Mouse (Mus musculus) stomach, embryonic 16.5 days (tissue): ENCODE results near the gene Pde4d. TPM values are rescaled to one million over a fixed set of nuclear protein-coding genes. Genes with fewer than 3 reads are reported as not detected.

Experiments used
- ATAC-seq: fragments of 200-750 bp; cut with Nextera tagmentation; 2 replicates; pipeline ENCODE4 v1.8.0; 2017; ENCODE audit warnings: moderate number of reproducible peaks, moderate TSS enrichment; ENCODE audit not compliant: insufficient read depth, low FRiP score
- H3K27ac ChIP-seq: fragments of 300-500 bp; sonication (generic); 2 replicates; pipeline ENCODE4 v1.5.1; 2014; ENCODE audit warnings: low read length
- H3K27me3 ChIP-seq: fragments of 300-500 bp; sonication (generic); 2 replicates; pipeline ENCODE4 v1.6.1; 2014; ENCODE audit warnings: low read length, control low read depth, mixed read lengths; ENCODE audit not compliant: control insufficient read depth, insufficient read depth
- H3K36me3 ChIP-seq: fragments of 300-500 bp; sonication (generic); 2 replicates; pipeline ENCODE4 v1.6.1; 2014; ENCODE audit warnings: low read length; ENCODE audit not compliant: control insufficient read depth, insufficient read depth
- H3K4me1 ChIP-seq: fragments of 300-500 bp; sonication (generic); 2 replicates; pipeline ENCODE4 v1.6.1; 2014; ENCODE audit warnings: low read length, control low read depth, mixed read lengths; ENCODE audit not compliant: control insufficient read depth, insufficient read depth
- H3K4me2 ChIP-seq: fragments of 300-500 bp; sonication (generic); 2 replicates; pipeline ENCODE4 v1.6.1; 2014; ENCODE audit warnings: low read depth, low read length, mixed read lengths
- H3K4me3 ChIP-seq: fragments of 300-500 bp; sonication (generic); replicated peaks from 2 replicates; pipeline ENCODE4 v1.5.1; 2014; ENCODE audit warnings: mild to moderate bottlenecking, low read length
- H3K9ac ChIP-seq: fragments of 300-500 bp; sonication (generic); 2 replicates; pipeline ENCODE4 v1.6.1; 2014; ENCODE audit warnings: low read length
- H3K9me3 ChIP-seq: fragments of 300-500 bp; sonication (generic); replicated peaks from 2 replicates; pipeline ENCODE4 v1.6.1; 2016; ENCODE audit warnings: low read length, control low read depth; ENCODE audit not compliant: control insufficient read depth
- WGBS: fragments of 180-500 bp; shearing (Covaris S2); extraction: QIAGEN DNeasy Blood & Tissue Kit; methylation state at CpG from one replicate; pipeline ENCODE4 v1.1.7; 2014; 5-methylcytosine and 5-hydroxymethylcytosine counted together
- polyA plus RNA-seq: library from polyadenylated mRNA; unstranded; fragments of >200 nt; fragmentation: Nextera tagmentation; extraction: Ambion mirVana; gene quantifications from 2 replicates; pipeline ENCODE4 v1.2.1, GENCODE M21; 2015

Gene Pde4d
- polyA plus RNA-seq, 1 experiment from 2014 or later = 22.1 TPM

- H3K4me3 ChIP-seq = no peak overlapping the region
- WGBS = 80% methylated on average over 1 of the region's 1 CpGs
- ATAC-seq = no peak
These were observed 1229.2 kb downstream of the Pde4d start for GRCm38 (mm10) chr13:109678991-109679390.

GRCm38 (mm10) chr13:109680229-109680628 is 1230.5 kb downstream of the Pde4d start:
- no peak for ATAC-seq
- Histone ChIP-seq H3K9me3 (no peaks in the 10 kb centered on the region), H3K4me1 (peaks cover 10% of the 10 kb centered on the region; the same call in 1 of the 2 replicates), H3K9ac (no peak overlapping the region), H3K27ac (no peak overlapping the region), H3K4me2 (no peak overlapping the region), H3K27me3 (no peaks in the 10 kb centered on the region), H3K36me3 (no peaks in the 10 kb centered on the region), H3K4me3 (no peak overlapping the region)
- 82% methylated on average over 8 of the region's 8 CpGs for WGBS

More at GRCm38 (mm10) chr13:109678991-109679390, 1229.2 kb downstream of the Pde4d start:
- Histone ChIP-seq H3K27ac (no peak overlapping the region), H3K4me1 (peaks cover 4% of the 10 kb centered on the region; the same call in 1 of the 2 replicates), H3K36me3 (no peaks in the 10 kb centered on the region), H3K9me3 (no peaks in the 10 kb centered on the region), H3K9ac (no peak overlapping the region), H3K4me2 (no peak overlapping the region), H3K27me3 (no peaks in the 10 kb centered on the region)

DNA sequence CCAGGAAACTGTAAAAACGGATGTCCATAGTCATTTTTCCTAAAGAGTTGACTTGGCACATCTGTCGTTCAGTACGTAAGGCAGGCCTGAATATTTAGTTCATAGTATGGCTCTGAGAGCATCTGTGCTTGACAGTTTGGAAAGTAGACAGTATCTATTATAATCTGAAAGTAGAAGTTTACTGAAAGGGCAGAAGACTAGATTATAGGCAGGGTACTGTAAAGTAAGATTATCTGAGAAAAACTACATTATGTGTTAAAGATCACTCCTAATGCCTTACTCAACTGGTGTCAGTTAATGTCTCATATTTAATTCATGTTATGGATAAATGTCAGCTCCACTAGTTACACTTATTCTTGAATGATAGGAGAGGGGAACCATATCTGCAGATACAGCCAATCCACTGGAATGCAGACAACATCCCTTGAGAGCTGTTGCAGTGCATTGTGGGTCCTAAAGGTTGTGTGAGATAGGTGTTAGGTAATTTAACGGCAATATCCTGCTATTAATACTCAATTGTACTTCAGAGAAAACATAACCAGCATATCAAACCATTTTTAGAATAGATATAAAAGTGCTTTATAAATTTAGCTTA is 1232.0 kb downstream of the Pde4d start:
- no peak for ATAC-seq
- WGBS = 66% methylated on average over 4 of the region's 4 CpGs
- H3K4me2 ChIP-seq = no peak overlapping the region

DNA sequence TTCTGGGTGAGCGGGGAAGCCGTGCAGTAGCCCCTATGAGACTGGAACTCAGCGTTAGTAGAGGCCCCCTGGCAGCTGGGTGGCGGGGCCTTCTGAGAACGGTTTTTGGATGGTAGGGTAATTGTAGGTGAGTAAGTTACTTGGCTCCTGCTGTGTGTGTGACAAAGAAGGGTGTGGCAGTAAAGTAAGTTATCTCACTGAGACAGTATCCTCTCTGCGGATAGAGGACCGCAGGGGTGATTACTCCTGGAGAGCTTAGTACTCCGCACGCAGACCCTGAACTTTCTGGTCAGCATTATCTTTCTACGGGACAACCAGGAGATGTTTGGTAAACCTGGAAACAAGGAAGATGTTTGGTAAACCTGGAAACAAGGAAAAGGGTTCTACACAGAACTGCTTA is 1233.3 kb downstream of the Pde4d start:
- Histone ChIP-seq H3K4me2 (no peak overlapping the region), H3K9me3 (no peaks in the 10 kb centered on the region), H3K4me1 (0 out of 2 replicates have a peak, but pooled peaks cover 8% of the 10 kb centered on the region), H3K27me3 (no peaks in the 10 kb centered on the region), H3K27ac (no peak overlapping the region), H3K9ac (no peak overlapping the region), H3K36me3 (no peaks in the 10 kb centered on the region), H3K4me3 (no peak overlapping the region)
- WGBS = 78% methylated on average over 10 of the region's 10 CpGs
- ATAC-seq = no peak

More for the DNA sequence above, 1232.0 kb downstream of the Pde4d start:
- Histone ChIP-seq H3K9me3 (no peaks in the 10 kb centered on the region), H3K27me3 (no peaks in the 10 kb centered on the region), H3K4me1 (peaks cover 11% of the 10 kb centered on the region; the same call in 1 of the 2 replicates), H3K27ac (no peak overlapping the region), H3K9ac (no peak overlapping the region), H3K4me3 (no peak overlapping the region), H3K36me3 (no peaks in the 10 kb centered on the region)

DNA sequence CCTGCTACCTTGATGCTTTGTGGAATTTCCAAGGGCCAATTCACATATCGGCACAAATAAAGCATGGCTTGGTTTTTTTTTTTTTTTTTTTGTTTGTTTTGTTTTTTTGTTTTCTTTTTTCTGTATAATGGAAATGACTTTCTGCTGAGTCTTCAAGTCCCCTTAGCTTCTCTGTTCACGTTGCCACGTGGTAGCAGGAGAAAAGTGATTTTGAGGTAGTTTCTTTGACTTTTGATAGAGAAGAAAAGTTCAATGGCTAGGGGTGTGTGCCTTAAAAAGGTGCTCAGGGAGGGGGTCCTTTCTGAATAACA is 1235.2 kb downstream of the Pde4d start:
- H3K9me3 ChIP-seq = no peaks in the 10 kb centered on the region
- 0 out of 2 replicates have a peak, but pooled peaks cover 8% of the 10 kb centered on the region for H3K4me1 ChIP-seq
- peak overlapping the region; percentile 64 for H3K4me3 ChIP-seq
- no peak for ATAC-seq
- H3K9ac ChIP-seq = peak overlapping the region; percentile 82; the same call in 1 of the 2 replicates
- peak overlapping the region; percentile 87 for H3K4me2 ChIP-seq
- H3K27me3 ChIP-seq = no peaks in the 10 kb centered on the region
- peak overlapping the region; percentile 90; the same call in 1 of the 2 replicates for H3K27ac ChIP-seq
- 33% methylated on average over 3 of the region's 3 CpGs for WGBS
- H3K36me3 ChIP-seq = no peaks in the 10 kb centered on the region

- Histone ChIP-seq H3K27me3 (no peaks in the 10 kb centered on the region), H3K36me3 (no peaks in the 10 kb centered on the region), H3K9ac (peak overlapping the region; percentile 82), H3K9me3 (no peaks in the 10 kb centered on the region), H3K4me1 (0 out of 2 replicates have a peak, but pooled peaks cover 8% of the 10 kb centered on the region), H3K4me2 (peak overlapping the region; percentile 87), H3K27ac (peak overlapping the region; percentile 90), H3K4me3 (peak overlapping the region; percentile 64)
- peak; percentile 71 for ATAC-seq
- 3% methylated on average over 29 of the region's 29 CpGs for WGBS
These were observed 1235.8 kb downstream of the Pde4d start for GRCm38 (mm10) chr13:109685296-109686115.

GRCm38 (mm10) chr13:109686116-109686876 is 1236.5 kb downstream of the Pde4d start:
- 25% methylated on average over 4 of the region's 4 CpGs for WGBS
- H3K27ac ChIP-seq = peak overlapping the region; percentile 90
- 0 out of 2 replicates have a peak, but pooled peaks cover 8% of the 10 kb centered on the region for H3K4me1 ChIP-seq
- no peaks in the 10 kb centered on the region for H3K9me3 ChIP-seq
- peak overlapping the region; percentile 87 for H3K4me2 ChIP-seq
- no peaks in the 10 kb centered on the region for H3K27me3 ChIP-seq
- peak overlapping the region; percentile 82 for H3K9ac ChIP-seq
- no peaks in the 10 kb centered on the region for H3K36me3 ChIP-seq
- ATAC-seq = no peak
- H3K4me3 ChIP-seq = peak overlapping the region; percentile 64

DNA sequence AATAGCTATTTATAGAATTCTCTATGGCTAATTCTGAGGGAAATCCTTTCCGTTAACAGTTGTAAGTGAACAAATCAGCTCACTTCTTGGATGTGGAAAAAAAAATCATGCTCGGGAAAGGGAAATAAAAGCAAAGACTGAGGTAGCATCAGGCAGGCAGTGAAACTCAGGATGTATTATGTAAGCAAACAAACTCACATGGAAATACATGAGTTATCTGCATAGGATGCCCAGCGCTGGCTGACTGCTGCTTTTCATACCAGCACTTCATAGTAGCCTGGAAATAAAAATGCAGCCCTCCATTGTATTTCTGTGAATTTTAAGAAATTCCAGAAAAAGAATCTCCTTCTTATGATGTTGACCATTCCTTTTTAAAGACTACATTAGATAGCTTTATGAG is 1237.2 kb downstream of the Pde4d start:
- H3K27me3 ChIP-seq = no peaks in the 10 kb centered on the region
- H3K9me3 ChIP-seq = no peaks in the 10 kb centered on the region
- 0 out of 2 replicates have a peak overlapping the region, but pooled peaks have one; percentile 10 for H3K9ac ChIP-seq
- 0 out of 2 replicates have a peak, but pooled peaks cover 8% of the 10 kb centered on the region for H3K4me1 ChIP-seq
- H3K4me3 ChIP-seq = peak overlapping the region; percentile 31
- no peak for ATAC-seq
- no peak overlapping the region for H3K27ac ChIP-seq
- no peaks in the 10 kb centered on the region for H3K36me3 ChIP-seq
- peak overlapping the region; percentile 40 for H3K4me2 ChIP-seq
- WGBS = 53% methylated on average over 3 of the region's 3 CpGs
